Mouse (Mus musculus) embryonic facial prominence, embryonic 15.5 days (tissue): ENCODE data around the gene Ube2l3. TPM values are rescaled to one million over a fixed set of nuclear protein-coding genes. Genes with fewer than 3 reads are reported as not detected.

Experiments used
- ATAC-seq: fragments of 200-750 bp; cut with Nextera tagmentation; 2 replicates; pipeline ENCODE4 v1.8.0; 2017; ENCODE audit warnings: low read depth, moderate TSS enrichment; ENCODE audit not compliant: insufficient number of reproducible peaks, low FRiP score, low TSS enrichment
- H3K27ac ChIP-seq: fragments of 300-500 bp; sonication (generic); replicated peaks from 2 replicates; pipeline ENCODE4 v1.5.1; 2015; ENCODE audit warnings: mild to moderate bottlenecking, inconsistent platforms
- H3K27me3 ChIP-seq: fragments of 300-500 bp; sonication (generic); 2 replicates; pipeline ENCODE4 v1.6.1; 2015; ENCODE audit warnings: inconsistent platforms
- H3K36me3 ChIP-seq: fragments of 300-500 bp; sonication (generic); 2 replicates; pipeline ENCODE4 v1.6.1; 2015; ENCODE audit warnings: mild to moderate bottlenecking, inconsistent platforms
- H3K4me1 ChIP-seq: fragments of 300-500 bp; sonication (generic); 2 replicates; pipeline ENCODE4 v1.6.1; 2015; ENCODE audit warnings: inconsistent platforms
- H3K4me2 ChIP-seq: fragments of 300-500 bp; sonication (generic); replicated peaks from 2 replicates; pipeline ENCODE4 v1.6.1; 2015; ENCODE audit warnings: mild to moderate bottlenecking, inconsistent platforms
- H3K4me3 ChIP-seq: fragments of 300-500 bp; sonication (generic); replicated peaks from 2 replicates; pipeline ENCODE4 v1.5.1; 2015; ENCODE audit warnings: mild to moderate bottlenecking, inconsistent platforms
- H3K9ac ChIP-seq: fragments of 300-500 bp; sonication (generic); 2 replicates; pipeline ENCODE4 v1.6.1; 2015; ENCODE audit warnings: inconsistent platforms
- H3K9me3 ChIP-seq: fragments of 300-500 bp; sonication (generic); replicated peaks from 2 replicates; pipeline ENCODE4 v1.6.1; 2016; ENCODE audit warnings: inconsistent platforms
- WGBS: fragments of 180-500 bp; shearing (Covaris S2); methylation state at CpG from one replicate; pipeline ENCODE4 v1.1.7; 2015; 5-methylcytosine and 5-hydroxymethylcytosine counted together
- polyA plus RNA-seq: library from polyadenylated mRNA; unstranded; fragments of >200 nt; fragmentation: Nextera tagmentation; extraction: Ambion mirVana; gene quantifications from 2 replicates; pipeline ENCODE4 v1.2.1, GENCODE M21; 2015

Gene Ube2l3
- 304 and 312 TPM in 2 replicates for polyA plus RNA-seq

- H3K27me3 ChIP-seq: peaks cover 8% of the 10 kb centered on the region; the same call in 1 of the 2 replicates
- peak within 1 kb of the TSS; percentile 99; the same call in 1 of the 2 replicates for H3K9ac ChIP-seq
- WGBS: 88% methylated on average over 1 of the region's 1 CpGs
- peaks cover 10% of the 10 kb centered on the region for H3K4me1 ChIP-seq
- H3K4me3 ChIP-seq: peak within 1 kb of the TSS; percentile 97
- no peak for ATAC-seq
- no peaks in the 10 kb centered on the region for H3K36me3 ChIP-seq
- peak within 1 kb of the TSS; percentile 63 for H3K27ac ChIP-seq
- no peaks in the 10 kb centered on the region for H3K9me3 ChIP-seq
- peak within 1 kb of the TSS; percentile 72 for H3K4me2 ChIP-seq
These were observed at the start of gene Ube2l3 for GRCm38 (mm10) chr16:17202549-17202948. TSS of gene Ube2l3 (minus strand) at chr16:17202649.

- 49% methylated on average over 3 of the region's 3 CpGs for WGBS
- Histone ChIP-seq H3K4me2 (no peak overlapping the region), H3K9ac (no peak overlapping the region), H3K27ac (no peak overlapping the region), H3K4me1 (peaks cover 44% of the 10 kb centered on the region), H3K27me3 (no peaks in the 10 kb centered on the region), H3K36me3 (no peaks in the 10 kb centered on the region), H3K4me3 (no peak overlapping the region), H3K9me3 (no peaks in the 10 kb centered on the region)
- ATAC-seq: no peak
These were observed 49.1 kb upstream of the Ube2l3 start for GRCm38 (mm10) chr16:17251539-17251938.

- no peaks in the 10 kb centered on the region for H3K9me3 ChIP-seq
- H3K9ac ChIP-seq: no peak overlapping the region
- no peak overlapping the region for H3K27ac ChIP-seq
- H3K4me3 ChIP-seq: no peak overlapping the region
- 53% methylated on average over 6 of the region's 6 CpGs for WGBS
- H3K36me3 ChIP-seq: no peaks in the 10 kb centered on the region
- ATAC-seq: no peak
- no peak overlapping the region for H3K4me2 ChIP-seq
- H3K4me1 ChIP-seq: peaks cover 41% of the 10 kb centered on the region
- no peaks in the 10 kb centered on the region for H3K27me3 ChIP-seq
These were observed 46.7 kb upstream of the Ube2l3 start for GRCm38 (mm10) chr16:17249135-17249534.

DNA sequence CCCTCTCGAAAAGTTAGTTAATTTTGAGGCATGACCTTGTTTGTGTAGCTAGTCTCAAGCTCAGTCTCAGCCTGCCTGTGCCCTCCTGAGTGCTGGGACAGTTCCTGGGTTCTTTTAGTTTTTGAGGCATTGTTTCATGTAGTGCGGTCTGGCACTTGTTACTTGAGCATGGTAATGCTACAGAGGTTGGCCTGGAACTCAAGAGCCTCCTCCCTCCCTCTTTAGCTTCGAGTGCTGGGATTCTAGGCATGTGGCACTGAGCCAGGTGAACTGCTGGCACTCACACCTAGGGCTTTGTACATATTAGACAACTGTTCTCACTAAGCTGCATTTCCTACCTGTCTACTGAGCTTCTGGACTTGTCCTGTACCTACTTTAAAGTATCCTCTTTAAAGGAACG is 45.3 kb upstream of the Ube2l3 start:
- H3K36me3 ChIP-seq: no peaks in the 10 kb centered on the region
- H3K4me3 ChIP-seq: no peak overlapping the region
- no peak overlapping the region for H3K4me2 ChIP-seq
- no peak overlapping the region for H3K27ac ChIP-seq
- ATAC-seq: no peak
- no peak overlapping the region for H3K9ac ChIP-seq
- WGBS: 52% methylated on average over 4 of the region's 4 CpGs
- no peaks in the 10 kb centered on the region for H3K27me3 ChIP-seq
- H3K4me1 ChIP-seq: peaks cover 39% of the 10 kb centered on the region
- no peaks in the 10 kb centered on the region for H3K9me3 ChIP-seq

GRCm38 (mm10) chr16:17244996-17245395 is 42.5 kb upstream of the Ube2l3 start:
- no peaks in the 10 kb centered on the region for H3K27me3 ChIP-seq
- no peak overlapping the region for H3K9ac ChIP-seq
- no peaks in the 10 kb centered on the region for H3K9me3 ChIP-seq
- H3K36me3 ChIP-seq: no peaks in the 10 kb centered on the region
- H3K4me3 ChIP-seq: no peak overlapping the region
- H3K4me1 ChIP-seq: peaks cover 23% of the 10 kb centered on the region
- WGBS: 62% methylated on average over 1 of the region's 1 CpGs
- H3K4me2 ChIP-seq: no peak overlapping the region
- H3K27ac ChIP-seq: no peak overlapping the region
- ATAC-seq: no peak

DNA sequence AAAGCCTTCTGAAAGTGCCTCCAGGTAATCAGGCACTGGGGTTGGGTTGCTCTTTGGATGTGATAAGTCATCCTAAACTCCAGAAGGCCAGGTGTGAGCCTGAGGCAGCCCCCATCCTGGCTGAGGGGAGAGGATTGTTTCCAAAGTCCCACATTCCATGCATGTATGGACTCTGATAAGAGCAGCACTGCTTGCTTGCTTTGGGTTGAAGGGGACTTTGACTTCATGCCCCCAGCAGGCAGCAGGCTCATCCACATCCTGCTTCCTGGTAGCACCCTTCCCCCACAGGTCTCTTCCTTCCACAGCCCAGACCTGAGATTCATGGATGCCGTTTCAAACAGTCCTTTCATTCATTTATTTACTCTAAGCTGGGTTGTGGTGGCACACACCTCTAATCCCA is 41.3 kb upstream of the Ube2l3 start:
- Histone ChIP-seq H3K4me2 (no peak overlapping the region), H3K27me3 (no peaks in the 10 kb centered on the region), H3K9me3 (no peaks in the 10 kb centered on the region), H3K36me3 (no peaks in the 10 kb centered on the region), H3K9ac (no peak overlapping the region), H3K27ac (no peak overlapping the region), H3K4me1 (peaks cover 26% of the 10 kb centered on the region), H3K4me3 (no peak overlapping the region)
- no peak for ATAC-seq
- 50% methylated on average over 1 of the region's 1 CpGs for WGBS

- no peak for ATAC-seq
- no peaks in the 10 kb centered on the region for H3K36me3 ChIP-seq
These were observed 37.0 kb upstream of the Ube2l3 start for GRCm38 (mm10) chr16:17239409-17239808.

DNA sequence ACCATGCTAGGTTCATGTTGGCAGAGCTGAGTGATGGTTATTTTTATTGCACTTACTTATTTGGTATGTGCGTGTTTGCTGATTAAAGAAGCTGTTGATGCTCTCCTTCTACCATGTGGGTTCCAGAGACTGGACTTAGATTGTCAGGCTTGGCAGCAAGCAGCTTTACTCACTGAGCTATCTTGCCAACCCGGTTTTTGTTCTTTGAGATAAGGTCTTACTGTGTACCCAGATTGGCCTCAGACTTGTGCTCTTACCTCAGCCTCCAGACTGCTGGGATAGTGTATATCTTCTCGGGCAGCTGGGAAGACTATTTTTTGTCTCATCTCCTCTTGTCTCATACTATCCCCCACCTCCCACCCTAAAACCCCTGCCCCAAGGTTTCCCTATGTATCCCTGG is 35.2 kb upstream of the Ube2l3 start:
- ATAC-seq: no peak
- Histone ChIP-seq H3K4me3 (no peak overlapping the region), H3K27me3 (no peaks in the 10 kb centered on the region), H3K9ac (no peak overlapping the region), H3K4me2 (no peak overlapping the region), H3K4me1 (peaks cover 38% of the 10 kb centered on the region), H3K9me3 (no peaks in the 10 kb centered on the region), H3K36me3 (no peaks in the 10 kb centered on the region), H3K27ac (no peak overlapping the region)
- WGBS: 87% methylated on average over 3 of the region's 3 CpGs

More at GRCm38 (mm10) chr16:17239409-17239808, 37.0 kb upstream of the Ube2l3 start:
- 82% methylated on average over 2 of the region's 2 CpGs for WGBS
- Histone ChIP-seq H3K4me2 (no peak overlapping the region), H3K4me3 (no peak overlapping the region), H3K4me1 (peaks cover 40% of the 10 kb centered on the region), H3K9ac (no peak overlapping the region), H3K27me3 (no peaks in the 10 kb centered on the region), H3K27ac (no peak overlapping the region), H3K9me3 (no peaks in the 10 kb centered on the region)

- ATAC-seq: no peak
- H3K27me3 ChIP-seq: no peaks in the 10 kb centered on the region
- H3K36me3 ChIP-seq: no peaks in the 10 kb centered on the region
- H3K4me2 ChIP-seq: peak overlapping the region; percentile 93
- no peaks in the 10 kb centered on the region for H3K9me3 ChIP-seq
- 0 out of 2 replicates have a peak overlapping the region, but pooled peaks have one; percentile 68 for H3K9ac ChIP-seq
- WGBS: 22% methylated on average over 9 of the region's 9 CpGs
- peaks cover 40% of the 10 kb centered on the region for H3K4me1 ChIP-seq
- peak overlapping the region; percentile 59 for H3K27ac ChIP-seq
- H3K4me3 ChIP-seq: peak overlapping the region; percentile 78
These were observed 32.6 kb upstream of the Ube2l3 start for GRCm38 (mm10) chr16:17234916-17235665.

GRCm38 (mm10) chr16:17234499-17234895 is 32.0 kb upstream of the Ube2l3 start:
- peak overlapping the region; percentile 93 for H3K4me2 ChIP-seq
- no peaks in the 10 kb centered on the region for H3K36me3 ChIP-seq
- H3K9ac ChIP-seq: peak overlapping the region; percentile 68
- H3K9me3 ChIP-seq: no peaks in the 10 kb centered on the region
- ATAC-seq: no peak
- H3K4me1 ChIP-seq: peaks cover 34% of the 10 kb centered on the region
- no peaks in the 10 kb centered on the region for H3K27me3 ChIP-seq
- 3% methylated on average over 12 of the region's 12 CpGs for WGBS
- peak overlapping the region; percentile 88; the same call in 1 of the 2 replicates for H3K27ac ChIP-seq
- H3K4me3 ChIP-seq: peak overlapping the region; percentile 78

GRCm38 (mm10) chr16:17233702-17234498 is 31.5 kb upstream of the Ube2l3 start:
- ATAC-seq: peak; percentile 22
- Histone ChIP-seq H3K4me3 (peak overlapping the region; percentile 78), H3K4me2 (peak overlapping the region; percentile 93), H3K4me1 (peaks cover 30% of the 10 kb centered on the region), H3K9ac (peak overlapping the region; percentile 68), H3K27me3 (no peaks in the 10 kb centered on the region), H3K36me3 (no peaks in the 10 kb centered on the region), H3K9me3 (no peaks in the 10 kb centered on the region), H3K27ac (peak overlapping the region; percentile 88)
- under 1% methylated on average over 62 of the region's 62 CpGs for WGBS
